Mouse (Mus musculus) hindbrain, embryonic 14.5 days (tissue): ENCODE results near the gene Klk1b1. TPM values are rescaled to one million over a fixed set of nuclear protein-coding genes. Genes with fewer than 3 reads are reported as not detected.

ENCODE experiments used
- polyA plus RNA-seq: library from polyadenylated mRNA; unstranded; fragments of >200 nt; fragmentation: Nextera tagmentation; extraction: Ambion mirVana; gene quantifications from 2 replicates; pipeline ENCODE4 v1.2.1, GENCODE M21; 2014

Klk1b1 gene
- polyA plus RNA-seq, 1 experiment from 2014 or later, result not detected

Other genes with a start within 250 kb of the Klk1b1 start
- gene Klk12, start 197.9 kb upstream of the Klk1b1 start, polyA plus RNA-seq, result not detected in 2 replicates
- gene Klk11, start 192.1 kb upstream of the Klk1b1 start, polyA plus RNA-seq, result not detected in 2 replicates
- gene Klk10, start 185.7 kb upstream of the Klk1b1 start, polyA plus RNA-seq, result not detected in 2 replicates
- gene Klk9, start 174.9 kb upstream of the Klk1b1 start, polyA plus RNA-seq, result not detected in 2 replicates
- gene Klk8, start 169.2 kb upstream of the Klk1b1 start, polyA plus RNA-seq, result 12.1 and 12.5 TPM in 2 replicates
- gene Klk7, start 155.5 kb upstream of the Klk1b1 start, polyA plus RNA-seq, result not detected in 2 replicates
- not detected in 2 replicates for gene Klk6, start 142.3 kb upstream of the Klk1b1 start, polyA plus RNA-seq
- gene Klk5, start 124.8 kb upstream of the Klk1b1 start, polyA plus RNA-seq, result not detected in 2 replicates
- 3.0 and 4.5 TPM in 2 replicates for gene Klk4, start 85.6 kb upstream of the Klk1b1 start, polyA plus RNA-seq
- gene Klk15, start 33.0 kb upstream of the Klk1b1 start, polyA plus RNA-seq, result not detected in 2 replicates
- gene Klk1b8, start 16.1 kb upstream of the Klk1b1 start, polyA plus RNA-seq, result not detected in 2 replicates
- gene Klk1b9, start 9.3 kb downstream of the Klk1b1 start, polyA plus RNA-seq, result not detected in 2 replicates
- gene Klk1b11, start 29.1 kb downstream of the Klk1b1 start, polyA plus RNA-seq, result not detected in 2 replicates
- not detected in 2 replicates for gene Klk1b26, start 45.4 kb downstream of the Klk1b1 start, polyA plus RNA-seq
- gene Klk1b27, start 85.5 kb downstream of the Klk1b1 start, polyA plus RNA-seq, result not detected in 2 replicates
- gene Klk1b21, start 135.6 kb downstream of the Klk1b1 start, polyA plus RNA-seq, result not detected in 2 replicates
- not detected in 2 replicates for gene Klk1b22, start 145.9 kb downstream of the Klk1b1 start, polyA plus RNA-seq
- gene Klk1b16, start 170.0 kb downstream of the Klk1b1 start, polyA plus RNA-seq, result not detected in 2 replicates
- not detected in 2 replicates for gene Klk1b24, start 221.5 kb downstream of the Klk1b1 start, polyA plus RNA-seq
- gene Klk1b3, start 231.4 kb downstream of the Klk1b1 start, polyA plus RNA-seq, result not detected in 2 replicates
- not detected in 2 replicates for gene Klk1b4, start 240.7 kb downstream of the Klk1b1 start, polyA plus RNA-seq
- gene Klk1b5, start 249.2 kb downstream of the Klk1b1 start, polyA plus RNA-seq, result not detected in 2 replicates